Mouse (Mus musculus) forebrain, embryonic 16.5 days (tissue): Measurements from ENCODE around the gene 2310022B05Rik. TPM values are rescaled to one million over a fixed set of nuclear protein-coding genes. Genes with fewer than 3 reads are reported as not detected.

Source experiments
- ATAC-seq: fragments of 200-750 bp; cut with Nextera tagmentation; 2 replicates; pipeline ENCODE4 v1.8.0; 2017; ENCODE audit warnings: mild to moderate bottlenecking, moderate library complexity
- H3K27ac ChIP-seq: fragments of 300-500 bp; sonication (generic); 2 replicates; pipeline ENCODE4 v1.5.1; 2014; ENCODE audit warnings: low read length, control low read depth
- H3K27me3 ChIP-seq: fragments of 300-500 bp; sonication (generic); replicated peaks from 2 replicates; pipeline ENCODE4 v1.6.1; 2014; ENCODE audit warnings: low read length; ENCODE audit not compliant: control insufficient read depth, insufficient read depth
- H3K36me3 ChIP-seq: fragments of 300-500 bp; sonication (generic); 2 replicates; pipeline ENCODE4 v1.6.1; 2014; ENCODE audit not compliant: control insufficient read depth, insufficient read depth
- H3K4me1 ChIP-seq: fragments of 300-500 bp; sonication (generic); replicated peaks from 2 replicates; pipeline ENCODE4 v1.6.1; 2014; ENCODE audit warnings: low read length; ENCODE audit not compliant: control insufficient read depth, insufficient read depth
- H3K4me2 ChIP-seq: fragments of 300-500 bp; sonication (generic); 2 replicates; pipeline ENCODE4 v1.6.1; 2014; ENCODE audit warnings: mild to moderate bottlenecking, low read length, control low read depth
- H3K4me3 ChIP-seq: fragments of 300-500 bp; sonication (generic); replicated peaks from 2 replicates; pipeline ENCODE4 v1.5.1; 2014; ENCODE audit warnings: mild to moderate bottlenecking, low read length, control low read depth
- H3K9ac ChIP-seq: fragments of 300-500 bp; sonication (generic); replicated peaks from 2 replicates; pipeline ENCODE4 v1.6.1; 2014; ENCODE audit warnings: low read depth, low read length, control low read depth
- H3K9me3 ChIP-seq: fragments of 300-500 bp; sonication (generic); 2 replicates; pipeline ENCODE4 v1.6.1; 2016; ENCODE audit warnings: low read length; ENCODE audit not compliant: control insufficient read depth
- WGBS: fragments of 180-500 bp; shearing (Covaris S2); extraction: QIAGEN DNeasy Blood & Tissue Kit; methylation state at CpG from one replicate; pipeline ENCODE4 v1.1.7; 2014; 5-methylcytosine and 5-hydroxymethylcytosine counted together
- polyA plus RNA-seq: library from polyadenylated mRNA; unstranded; fragments of >200 nt; fragmentation: Nextera tagmentation; extraction: Ambion mirVana; gene quantifications from 2 replicates; pipeline ENCODE4 v1.2.1, GENCODE M21; 2015

2310022B05Rik gene
- polyA plus RNA-seq, 1 experiment from 2014 or later: 26.0 TPM

- H3K9ac ChIP-seq: no peak overlapping the region
- no peak overlapping the region for H3K4me3 ChIP-seq
- H3K36me3 ChIP-seq: peaks cover 11% of the 10 kb centered on the region
- H3K27ac ChIP-seq: no peak overlapping the region
- 91% methylated on average over 13 of the region's 13 CpGs for WGBS
- ATAC-seq: no peak
- no peak overlapping the region for H3K4me2 ChIP-seq
- H3K27me3 ChIP-seq: no peaks in the 10 kb centered on the region
- H3K9me3 ChIP-seq: no peaks in the 10 kb centered on the region
- H3K4me1 ChIP-seq: no peaks in the 10 kb centered on the region
Observed at GRCm38 (mm10) chr8:124688899-124689298, 25.7 kb upstream of the 2310022B05Rik start.

- no peak overlapping the region for H3K4me3 ChIP-seq
- WGBS: 90% methylated on average over 10 of the region's 10 CpGs
- no peak for ATAC-seq
- no peak overlapping the region for H3K4me2 ChIP-seq
- peaks cover 2% of the 10 kb centered on the region for H3K4me1 ChIP-seq
- no peaks in the 10 kb centered on the region for H3K27me3 ChIP-seq
- peaks cover 12% of the 10 kb centered on the region for H3K36me3 ChIP-seq
- H3K9ac ChIP-seq: no peak overlapping the region
- H3K27ac ChIP-seq: no peak overlapping the region
- no peaks in the 10 kb centered on the region for H3K9me3 ChIP-seq
Observed at GRCm38 (mm10) chr8:124682218-124682617, 19.0 kb upstream of the 2310022B05Rik start.

- no peaks in the 10 kb centered on the region for H3K27me3 ChIP-seq
- H3K4me2 ChIP-seq: no peak overlapping the region
- 62% methylated on average over 10 of the region's 10 CpGs for WGBS
- H3K27ac ChIP-seq: no peak overlapping the region
- no peak overlapping the region for H3K9ac ChIP-seq
- H3K36me3 ChIP-seq: peaks cover 12% of the 10 kb centered on the region
- H3K4me1 ChIP-seq: peaks cover 7% of the 10 kb centered on the region
- no peak for ATAC-seq
- no peaks in the 10 kb centered on the region for H3K9me3 ChIP-seq
- H3K4me3 ChIP-seq: no peak overlapping the region
Observed at GRCm38 (mm10) chr8:124681792-124682157, 18.6 kb upstream of the 2310022B05Rik start.

- WGBS: 76% methylated on average over 10 of the region's 10 CpGs
- Histone ChIP-seq H3K4me2 (no peak overlapping the region), H3K9ac (no peak overlapping the region), H3K27ac (no peak overlapping the region), H3K9me3 (no peaks in the 10 kb centered on the region), H3K36me3 (peaks cover 12% of the 10 kb centered on the region), H3K27me3 (no peaks in the 10 kb centered on the region), H3K4me3 (no peak overlapping the region), H3K4me1 (peaks cover 10% of the 10 kb centered on the region)
- no peak for ATAC-seq
Observed at GRCm38 (mm10) chr8:124681077-124681791, 18.1 kb upstream of the 2310022B05Rik start.

DNA sequence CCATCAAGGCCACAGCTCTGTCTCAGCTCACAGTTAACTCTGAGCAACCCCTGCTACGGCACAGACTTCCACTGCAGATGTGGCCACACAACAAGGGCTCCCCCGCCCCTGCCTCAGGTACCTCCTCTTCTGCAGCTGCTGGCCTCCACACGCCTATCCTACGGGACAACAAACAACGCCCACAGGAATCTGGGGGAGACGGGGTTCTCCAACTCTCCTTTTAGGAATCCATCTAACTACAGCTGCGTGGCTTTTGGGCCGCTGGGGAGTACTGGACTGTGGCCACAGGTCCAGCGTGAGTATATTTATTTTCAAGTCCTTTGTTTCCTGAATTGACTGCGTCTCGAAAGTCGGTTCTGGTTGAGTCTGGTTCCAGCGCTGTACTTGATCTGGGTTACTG is 15.1 kb upstream of the 2310022B05Rik start:
- no peak overlapping the region for H3K4me3 ChIP-seq
- peaks cover 14% of the 10 kb centered on the region for H3K36me3 ChIP-seq
- H3K9ac ChIP-seq: no peak overlapping the region
- WGBS: 95% methylated on average over 13 of the region's 13 CpGs
- H3K9me3 ChIP-seq: no peaks in the 10 kb centered on the region
- no peak overlapping the region for H3K27ac ChIP-seq
- no peak overlapping the region for H3K4me2 ChIP-seq
- no peaks in the 10 kb centered on the region for H3K27me3 ChIP-seq
- peaks cover 10% of the 10 kb centered on the region for H3K4me1 ChIP-seq
- ATAC-seq: no peak

DNA sequence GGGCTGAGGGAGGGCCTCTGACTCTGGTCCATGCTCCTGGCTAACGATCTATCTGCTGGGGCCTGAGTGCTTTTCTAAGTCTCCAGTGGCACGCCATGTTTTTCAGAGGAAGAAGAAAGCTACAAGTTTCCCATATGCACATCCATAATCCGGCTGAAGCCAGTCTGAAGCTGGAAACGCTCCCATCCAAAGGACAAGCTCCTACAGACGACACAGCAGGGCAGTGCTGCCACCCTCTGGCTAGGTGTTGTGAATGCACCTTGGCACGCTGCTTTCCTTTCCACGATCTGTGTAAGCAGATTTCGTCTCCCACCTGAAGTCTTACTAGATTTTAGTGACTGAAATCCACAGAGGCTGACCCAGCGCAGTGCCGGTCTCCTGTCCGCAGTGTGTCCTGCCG is 14.3 kb upstream of the 2310022B05Rik start:
- H3K9ac ChIP-seq: peak overlapping the region; percentile 42; the same call in 1 of the 2 replicates
- H3K4me3 ChIP-seq: no peak overlapping the region
- H3K9me3 ChIP-seq: no peaks in the 10 kb centered on the region
- 47% methylated on average over 12 of the region's 12 CpGs for WGBS
- ATAC-seq: peak; percentile 86
- H3K4me1 ChIP-seq: peaks cover 10% of the 10 kb centered on the region
- peaks cover 14% of the 10 kb centered on the region for H3K36me3 ChIP-seq
- H3K27me3 ChIP-seq: no peaks in the 10 kb centered on the region
- H3K4me2 ChIP-seq: no peak overlapping the region
- H3K27ac ChIP-seq: peak overlapping the region; percentile 78

DNA sequence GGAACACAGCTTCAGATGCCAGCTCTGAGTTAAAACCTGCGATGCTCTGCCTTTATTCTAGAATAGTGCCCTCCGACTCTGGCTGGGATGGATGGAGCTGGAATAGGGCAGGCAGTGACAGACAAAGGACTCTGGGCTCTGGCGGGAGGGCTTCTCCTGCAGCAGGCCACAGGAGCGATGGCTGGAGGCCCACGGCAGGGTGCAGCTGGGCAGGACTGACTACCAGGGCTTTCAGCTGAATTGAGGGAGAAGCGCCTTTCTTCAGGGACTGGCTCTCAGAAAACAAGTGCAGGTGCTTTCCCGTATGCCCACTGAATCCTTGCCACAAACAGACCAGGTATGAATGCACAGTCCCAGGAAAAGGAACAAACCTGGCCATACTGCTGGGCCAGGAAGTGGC is 13.9 kb upstream of the 2310022B05Rik start:
- H3K9ac ChIP-seq: peak overlapping the region; percentile 42; the same call in 1 of the 2 replicates
- no peaks in the 10 kb centered on the region for H3K9me3 ChIP-seq
- H3K4me3 ChIP-seq: no peak overlapping the region
- peaks cover 12% of the 10 kb centered on the region for H3K36me3 ChIP-seq
- no peak overlapping the region for H3K4me2 ChIP-seq
- H3K4me1 ChIP-seq: peaks cover 10% of the 10 kb centered on the region
- WGBS: 76% methylated on average over 7 of the region's 7 CpGs
- no peaks in the 10 kb centered on the region for H3K27me3 ChIP-seq
- peak overlapping the region; percentile 78 for H3K27ac ChIP-seq
- ATAC-seq: peak; percentile 39

DNA sequence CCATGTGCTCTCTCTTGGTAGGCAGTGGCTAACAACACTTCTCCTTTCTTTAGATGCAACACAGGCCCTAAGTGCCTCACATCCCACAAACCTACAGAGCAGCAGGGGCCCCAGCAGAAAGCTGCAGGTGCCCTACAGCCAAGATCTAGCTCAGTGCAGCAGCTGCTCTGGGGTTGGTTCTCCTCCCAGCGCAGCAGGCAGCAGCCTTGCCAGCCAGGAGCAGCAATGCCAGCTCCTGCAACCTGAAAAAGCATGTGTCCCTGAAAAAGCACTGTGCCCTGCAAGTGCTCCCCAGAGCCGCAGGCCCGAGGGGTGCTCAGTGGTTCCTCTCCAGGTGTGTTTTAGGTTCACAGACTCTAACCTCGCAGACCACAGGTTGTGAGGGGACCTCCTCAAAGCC is 13.5 kb upstream of the 2310022B05Rik start:
- peaks cover 12% of the 10 kb centered on the region for H3K36me3 ChIP-seq
- H3K4me1 ChIP-seq: peaks cover 10% of the 10 kb centered on the region
- 90% methylated on average over 4 of the region's 4 CpGs for WGBS
- peak overlapping the region; percentile 78 for H3K27ac ChIP-seq
- H3K27me3 ChIP-seq: no peaks in the 10 kb centered on the region
- H3K9ac ChIP-seq: 0 out of 2 replicates have a peak overlapping the region, but pooled peaks have one; percentile 42
- no peak; the same call in 1 of the 2 replicates for ATAC-seq
- no peak overlapping the region for H3K4me2 ChIP-seq
- no peaks in the 10 kb centered on the region for H3K9me3 ChIP-seq
- no peak overlapping the region for H3K4me3 ChIP-seq

- WGBS: 98% methylated on average over 2 of the region's 2 CpGs
Observed at GRCm38 (mm10) chr8:124672345-124672744, 9.2 kb upstream of the 2310022B05Rik start.

More at GRCm38 (mm10) chr8:124672345-124672744, 9.2 kb upstream of the 2310022B05Rik start:
- H3K4me2 ChIP-seq: no peak overlapping the region
- no peak overlapping the region for H3K4me3 ChIP-seq
- peaks cover 8% of the 10 kb centered on the region for H3K4me1 ChIP-seq
- no peak overlapping the region for H3K9ac ChIP-seq
- no peaks in the 10 kb centered on the region for H3K9me3 ChIP-seq
- no peaks in the 10 kb centered on the region for H3K27me3 ChIP-seq
- H3K27ac ChIP-seq: no peak overlapping the region
- ATAC-seq: no peak
- peaks cover 10% of the 10 kb centered on the region for H3K36me3 ChIP-seq
